Mouse (Mus musculus) embryonic facial prominence, embryonic 14.5 days (tissue): Measurements from ENCODE around the gene Gpam. TPM values are rescaled to one million over a fixed set of nuclear protein-coding genes. Genes with fewer than 3 reads are reported as not detected.

ENCODE experiments used
- ATAC-seq: fragments of 200-750 bp; cut with Nextera tagmentation; 2 replicates; pipeline ENCODE4 v1.8.0; 2017; ENCODE audit warnings: low read depth, moderate number of reproducible peaks, moderate TSS enrichment
- DNase-seq: peaks from one replicate; pipeline ENCODE4 v3.0.0-alpha.2; 2015; ENCODE audit warnings: low spot score
- H3K27ac ChIP-seq: fragments of 300-500 bp; sonication (generic); replicated peaks from 2 replicates; pipeline ENCODE4 v1.5.1; 2014; ENCODE audit warnings: low read depth, mild to moderate bottlenecking, low read length, moderate library complexity
- H3K27me3 ChIP-seq: fragments of 300-500 bp; sonication (generic); replicated peaks from 2 replicates; pipeline ENCODE4 v1.6.1; 2014; ENCODE audit warnings: low read length; ENCODE audit not compliant: control insufficient read depth, insufficient read depth
- H3K36me3 ChIP-seq: fragments of 300-500 bp; sonication (generic); 2 replicates; pipeline ENCODE4 v1.6.1; 2014; ENCODE audit warnings: low read length, mixed read lengths; ENCODE audit not compliant: control insufficient read depth, insufficient read depth
- H3K4me1 ChIP-seq: fragments of 300-500 bp; sonication (generic); 2 replicates; pipeline ENCODE4 v1.6.1; 2014; ENCODE audit warnings: antibody characterized with exemption, low read length; ENCODE audit not compliant: control insufficient read depth, insufficient read depth
- H3K4me2 ChIP-seq: fragments of 300-500 bp; sonication (generic); 2 replicates; pipeline ENCODE4 v1.6.1; 2014; ENCODE audit warnings: low read depth, mild to moderate bottlenecking, low read length, moderate library complexity, mixed read lengths
- H3K4me3 ChIP-seq: fragments of 300-500 bp; sonication (generic); 2 replicates; pipeline ENCODE4 v1.5.1; 2014; ENCODE audit warnings: low read depth, mild to moderate bottlenecking, low read length
- H3K9ac ChIP-seq: fragments of 300-500 bp; sonication (generic); 2 replicates; pipeline ENCODE4 v1.6.1; 2014; ENCODE audit warnings: low read depth, mild to moderate bottlenecking, low read length, moderate library complexity, mixed read lengths
- H3K9me3 ChIP-seq: fragments of 300-500 bp; sonication (generic); 2 replicates; pipeline ENCODE4 v1.6.1; 2016; ENCODE audit warnings: low read length; ENCODE audit not compliant: control insufficient read depth
- WGBS: fragments of 180-500 bp; shearing (Covaris S2); extraction: QIAGEN DNeasy Blood & Tissue Kit; methylation state at CpG from one replicate; pipeline ENCODE4 v1.1.7; 2014; 5-methylcytosine and 5-hydroxymethylcytosine counted together
- polyA plus RNA-seq: library from polyadenylated mRNA; unstranded; fragments of >200 nt; fragmentation: Nextera tagmentation; extraction: Ambion mirVana; gene quantifications from 2 replicates; pipeline ENCODE4 v1.2.1, GENCODE M21; 2014

Gpam gene
- polyA plus RNA-seq, 1 experiment from 2014 or later = 15.4 TPM

DNA sequence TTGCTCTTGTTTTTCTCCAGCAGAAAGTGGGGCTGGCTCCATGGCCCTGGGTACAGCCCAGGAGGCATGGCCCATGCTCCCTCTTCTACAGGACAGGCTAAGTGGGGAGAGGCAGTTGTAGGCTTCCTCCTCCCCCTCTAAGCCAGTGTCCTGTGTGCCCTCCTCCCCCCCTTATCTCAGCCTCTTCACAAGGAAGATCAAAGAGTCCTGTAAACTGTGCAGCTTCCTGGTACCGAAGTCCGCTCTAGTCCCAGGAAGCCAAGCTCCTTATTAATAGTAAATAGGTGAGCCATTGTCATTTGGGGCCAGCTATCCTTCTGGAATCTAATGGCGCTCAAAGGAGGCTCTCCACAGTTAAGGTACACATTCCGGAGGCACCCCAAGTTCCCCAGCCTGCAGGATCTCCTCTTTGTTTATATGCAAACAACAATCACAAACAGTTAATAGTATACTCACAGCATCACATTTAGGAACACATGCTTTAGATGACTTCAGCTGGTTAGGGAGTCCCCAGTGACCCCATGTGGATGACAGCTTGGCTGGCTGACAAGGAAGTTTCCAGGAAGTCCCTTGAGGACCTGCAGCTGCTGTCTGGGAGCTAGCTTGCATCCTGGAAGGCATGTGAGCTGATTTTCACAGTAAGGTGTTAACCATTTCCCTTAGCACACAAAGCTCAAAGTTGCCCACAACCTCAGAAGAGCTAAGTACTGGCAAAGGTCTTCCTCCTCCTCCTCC lies 9.8 kb upstream of the Gpam start:
- 58% methylated on average over 4 of the region's 4 CpGs for WGBS
- Histone ChIP-seq H3K4me3 (no peak overlapping the region), H3K36me3 (no peaks in the 10 kb centered on the region), H3K9ac (no peak overlapping the region), H3K4me1 (peaks cover 6% of the 10 kb centered on the region; the same call in 1 of the 2 replicates), H3K4me2 (no peak overlapping the region), H3K27ac (no peak overlapping the region), H3K9me3 (no peaks in the 10 kb centered on the region), H3K27me3 (no peaks in the 10 kb centered on the region)
- peak; percentile 44 for DNase-seq
- ATAC-seq = no peak

DNA sequence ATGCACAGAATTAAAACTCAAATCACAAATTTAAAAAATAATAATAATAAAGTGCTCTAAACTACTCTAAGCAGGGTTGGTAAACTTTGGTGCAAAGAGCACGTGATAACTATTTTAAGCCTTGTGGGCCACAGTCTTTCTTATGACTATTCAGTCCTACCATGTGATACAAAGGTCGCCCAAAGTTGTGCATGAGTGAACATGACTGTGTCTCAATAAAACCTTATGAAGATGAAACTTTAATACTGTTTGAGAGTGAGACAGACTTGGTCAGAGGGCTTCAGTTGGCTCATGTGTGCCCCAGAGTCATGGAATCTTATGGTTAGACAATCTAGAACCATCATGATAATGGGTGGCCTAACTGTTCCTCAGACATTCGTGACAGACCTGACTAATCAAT lies 8.9 kb upstream of the Gpam start:
- Histone ChIP-seq H3K4me2 (no peak overlapping the region), H3K4me3 (no peak overlapping the region), H3K9ac (no peak overlapping the region), H3K27me3 (no peaks in the 10 kb centered on the region), H3K36me3 (no peaks in the 10 kb centered on the region), H3K9me3 (no peaks in the 10 kb centered on the region), H3K27ac (no peak overlapping the region), H3K4me1 (peaks cover 6% of the 10 kb centered on the region; the same call in 1 of the 2 replicates)
- 82% methylated on average over 3 of the region's 3 CpGs for WGBS
- no peak for ATAC-seq
- DNase-seq = no peak

DNA sequence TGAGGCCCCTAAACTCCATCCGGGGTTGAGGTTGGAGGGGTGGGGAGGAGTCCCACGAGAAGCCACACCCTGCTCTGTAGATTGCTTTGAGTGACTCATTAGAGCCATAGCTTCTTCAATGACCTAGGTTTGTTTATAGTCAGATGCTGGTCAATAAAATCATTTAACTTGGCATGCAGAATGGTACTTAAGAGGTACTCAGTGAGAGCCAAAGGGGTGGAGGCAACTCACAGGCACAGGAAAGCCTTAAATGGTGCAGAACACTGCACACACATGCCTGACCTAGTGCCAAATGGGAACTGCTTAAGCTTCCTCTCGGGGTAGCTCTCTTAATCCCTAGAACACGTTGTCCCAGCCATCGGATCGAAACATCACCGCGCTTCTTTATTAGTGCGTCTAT lies 7.5 kb upstream of the Gpam start:
- Histone ChIP-seq H3K36me3 (no peaks in the 10 kb centered on the region), H3K27me3 (no peaks in the 10 kb centered on the region), H3K4me3 (no peak overlapping the region), H3K4me1 (peaks cover 6% of the 10 kb centered on the region; the same call in 1 of the 2 replicates), H3K9me3 (no peaks in the 10 kb centered on the region), H3K4me2 (no peak overlapping the region), H3K27ac (no peak overlapping the region), H3K9ac (no peak overlapping the region)
- no peak for DNase-seq
- WGBS = 83% methylated on average over 9 of the region's 9 CpGs
- ATAC-seq = no peak

DNA sequence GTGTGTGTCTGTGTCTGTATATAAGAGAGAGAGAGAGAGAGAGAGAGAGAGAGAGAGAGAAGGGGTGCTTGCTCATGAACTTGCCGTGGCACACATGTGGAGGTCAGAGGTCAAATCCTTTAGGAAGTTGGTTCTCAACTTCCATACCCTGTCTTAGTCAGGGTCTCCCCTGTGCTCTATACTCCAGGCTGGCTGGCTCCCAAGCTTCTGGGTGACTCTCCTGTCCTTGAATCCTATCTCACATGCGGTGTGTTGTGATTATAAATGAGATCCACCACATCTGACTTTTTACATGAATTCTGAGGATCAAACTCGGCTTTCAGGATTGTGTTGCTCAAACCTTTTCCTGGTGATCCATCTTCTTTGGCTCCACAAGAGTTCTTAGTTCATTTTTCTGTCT lies 5.4 kb upstream of the Gpam start:
- Histone ChIP-seq H3K9me3 (no peaks in the 10 kb centered on the region), H3K9ac (no peak overlapping the region), H3K4me2 (no peak overlapping the region), H3K4me3 (no peak overlapping the region), H3K4me1 (peaks cover 6% of the 10 kb centered on the region; the same call in 1 of the 2 replicates), H3K27me3 (no peaks in the 10 kb centered on the region), H3K36me3 (no peaks in the 10 kb centered on the region), H3K27ac (no peak overlapping the region)
- DNase-seq = no peak
- WGBS = 82% methylated on average over 3 of the region's 3 CpGs
- ATAC-seq = no peak

DNA sequence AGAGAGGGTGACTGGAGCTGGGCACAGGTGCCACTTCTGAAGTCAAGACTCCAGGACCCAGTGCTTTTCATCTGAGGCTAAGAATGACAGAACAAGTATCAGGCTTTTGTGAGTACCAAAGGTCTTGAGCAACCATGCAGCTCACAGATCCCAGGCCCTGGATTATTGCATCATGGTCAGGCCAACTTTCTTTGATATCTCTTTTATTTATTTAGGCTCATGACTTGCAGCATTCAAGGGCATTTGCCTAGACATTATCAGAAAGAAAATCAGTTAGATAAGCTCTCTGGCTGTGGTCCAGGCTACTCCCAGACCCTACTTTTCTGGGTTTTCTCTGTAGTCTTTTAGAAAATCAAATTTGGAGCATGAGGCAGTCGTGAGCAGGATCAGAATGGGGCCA lies 4.7 kb upstream of the Gpam start:
- Histone ChIP-seq H3K9me3 (no peaks in the 10 kb centered on the region), H3K36me3 (no peaks in the 10 kb centered on the region), H3K4me3 (no peak overlapping the region), H3K27me3 (no peaks in the 10 kb centered on the region), H3K4me1 (peaks cover 1% of the 10 kb centered on the region; the same call in 1 of the 2 replicates), H3K9ac (no peak overlapping the region), H3K4me2 (no peak overlapping the region), H3K27ac (no peak overlapping the region)
- WGBS = 52% methylated on average over 1 of the region's 1 CpGs
- DNase-seq (no peak), ATAC-seq (no peak)

DNA sequence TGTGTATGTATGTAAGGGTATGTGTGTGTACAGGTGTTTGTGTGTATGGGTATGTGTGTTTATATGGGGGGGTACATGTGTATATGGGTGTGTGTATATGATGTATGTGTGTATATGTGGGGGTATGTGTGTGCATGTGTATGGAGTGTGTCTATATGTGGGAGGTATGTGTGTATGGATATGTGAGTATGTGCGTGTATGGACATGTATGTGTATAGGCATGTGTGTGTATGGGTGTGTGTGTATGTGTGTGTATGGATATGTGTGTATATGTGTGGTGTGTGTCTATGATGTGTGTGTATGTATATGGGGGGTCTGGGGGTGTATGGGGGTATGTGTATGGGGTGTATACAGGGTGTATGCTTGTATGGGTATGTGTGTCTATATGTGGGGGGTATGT lies 1.4 kb upstream of the Gpam start:
- 92% methylated on average over 1 of the region's 1 CpGs for WGBS
- ATAC-seq = no peak

DNA sequence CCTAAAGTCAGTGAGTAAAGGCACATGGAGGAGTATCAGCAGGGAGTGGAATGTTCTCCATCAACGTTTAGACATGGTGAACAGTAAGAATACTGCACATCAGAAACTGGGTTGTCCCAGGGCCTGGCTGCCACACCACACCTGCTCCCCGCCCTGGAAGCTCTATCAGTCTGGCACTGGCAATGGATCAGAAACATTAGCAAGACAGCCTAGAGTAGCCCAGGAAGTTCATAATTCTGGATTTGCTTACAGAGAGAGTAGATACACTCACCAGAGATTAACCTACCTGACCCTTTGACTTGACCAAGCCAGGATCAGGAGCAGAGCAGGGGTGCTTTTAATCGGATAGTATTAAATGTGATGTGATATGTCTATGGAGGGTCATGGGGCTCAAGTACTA lies 1.6 kb downstream of the Gpam start:
- no peaks in the 10 kb centered on the region for H3K27me3 ChIP-seq
- H3K9me3 ChIP-seq = no peaks in the 10 kb centered on the region
- 81% methylated on average over 3 of the region's 3 CpGs for WGBS
- no peaks in the 10 kb centered on the region; the same call in 1 of the 2 replicates for H3K4me1 ChIP-seq
- H3K4me2 ChIP-seq = no peak overlapping the region
- H3K4me3 ChIP-seq = no peak overlapping the region
- no peak overlapping the region for H3K27ac ChIP-seq
- H3K36me3 ChIP-seq = no peaks in the 10 kb centered on the region
- no peak for ATAC-seq
- no peak overlapping the region for H3K9ac ChIP-seq
- DNase-seq = no peak

More for the DNA sequence above, 1.4 kb upstream of the Gpam start:
- Histone ChIP-seq H3K36me3 (no peaks in the 10 kb centered on the region), H3K4me2 (no peak overlapping the region), H3K9me3 (no peaks in the 10 kb centered on the region), H3K27ac (no peak overlapping the region), H3K4me1 (no peaks in the 10 kb centered on the region), H3K27me3 (no peaks in the 10 kb centered on the region), H3K4me3 (no peak overlapping the region), H3K9ac (no peak overlapping the region)
- no peak for DNase-seq

DNA sequence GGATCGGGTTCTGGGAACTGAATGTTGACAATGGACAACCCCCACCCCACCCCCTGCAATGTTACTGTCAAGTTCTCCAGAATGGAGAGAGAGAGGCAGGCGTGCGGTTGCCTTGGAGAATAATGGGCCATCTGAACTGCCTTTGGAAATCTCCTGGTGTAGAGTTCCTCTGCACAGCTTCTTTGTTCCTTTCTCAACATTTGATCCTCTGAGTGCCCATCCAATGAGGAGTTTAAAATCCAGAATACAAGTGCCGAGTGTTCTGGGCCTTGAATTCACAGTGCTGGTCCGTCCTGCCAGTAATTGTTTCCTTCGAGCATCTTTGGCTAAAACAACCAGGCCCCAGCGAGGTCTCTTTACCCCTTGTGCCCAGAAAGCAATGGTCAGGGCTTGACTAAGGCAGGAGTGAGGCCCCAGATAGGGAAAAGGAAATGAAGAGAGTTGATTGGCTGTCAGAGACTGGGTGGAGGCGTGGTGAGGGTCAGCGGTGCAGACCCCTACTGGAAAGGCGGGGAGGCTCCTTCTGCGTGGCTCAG lies 4.0 kb downstream of the Gpam start:
- Histone ChIP-seq H3K4me1 (no peaks in the 10 kb centered on the region; the same call in 1 of the 2 replicates), H3K9ac (no peak overlapping the region), H3K27me3 (no peaks in the 10 kb centered on the region), H3K4me2 (no peak overlapping the region), H3K4me3 (no peak overlapping the region), H3K27ac (no peak overlapping the region), H3K9me3 (no peaks in the 10 kb centered on the region), H3K36me3 (no peaks in the 10 kb centered on the region)
- DNase-seq (peak; percentile 30), ATAC-seq (peak; percentile 76)
- WGBS = 55% methylated on average over 11 of the region's 11 CpGs
